ENCODE assay signal across 16 mouse cellular contexts in genomic region chr11:118079750-118080149, GRCm38 (mm10).
"Had no signal": no experiment of that assay in that cellular context is flagged by ENCODE, and none has a peak within 500 bp of the region (broad histone marks: within the 10 kb centered on the region; RNA-seq: fewer than 3 reads in every experiment).

No protein-coding gene starts in this region.

- ATAC-seq: liver, postnatal 0 days; lung, postnatal 0 days had no signal

- H3K4me3 ChIP-seq: left cerebral cortex, adult 2 months; limb, embryonic 12.5 days; limb, embryonic 15.5 days had no signal

- H3K27ac ChIP-seq: left cerebral cortex, adult 2 months; limb, embryonic 12.5 days; limb, embryonic 15.5 days; liver, embryonic 14.5 days; macrophage; stomach, postnatal 0 days had no signal

- H3K9me3 ChIP-seq: limb, embryonic 12.5 days; limb, embryonic 15.5 days had no signal

- H3K36me3 ChIP-seq: limb, embryonic 12.5 days; limb, embryonic 15.5 days had no signal

- H3K9ac ChIP-seq: limb, embryonic 12.5 days; limb, embryonic 15.5 days; liver, embryonic 14.5 days; liver, postnatal 0 days; lung, embryonic 14.5 days had no signal

- H3K27me3 ChIP-seq: limb, embryonic 12.5 days; limb, embryonic 15.5 days had no signal

- DNase-seq: kidney, adult 9 months; kidney, postnatal 25 days; layer of hippocampus, postnatal 36 days; liver, postnatal 0 days; lung, embryonic 14.5 days; midbrain, embryonic 14.5 days; thymus, adult 2 months; thymus, postnatal 14 days had no signal

- H3K4me2 ChIP-seq: limb, embryonic 12.5 days; limb, embryonic 15.5 days; liver, embryonic 11.5 days; lung, embryonic 14.5 days had no signal
